Mouse (Mus musculus): ENCODE measurements around the gene Cs. TPM values are rescaled to one million over a fixed set of nuclear protein-coding genes. Genes with fewer than 3 reads are reported as not detected.

Cs gene
- 121 TPM for polyA plus RNA-seq (2015; fragmentation: Illumina TruSeq; extraction: RNeasy Lipid Tissue Mini Kit (QIAGEN cat#74804); ENCODE audit: insufficient read depth, low replicate concordance)

GRCm38 (mm10) chr10:128337306-128338181, at the start of gene Cs:
Gene Cs (plus strand): TSS chr10:128337734.

DNA sequence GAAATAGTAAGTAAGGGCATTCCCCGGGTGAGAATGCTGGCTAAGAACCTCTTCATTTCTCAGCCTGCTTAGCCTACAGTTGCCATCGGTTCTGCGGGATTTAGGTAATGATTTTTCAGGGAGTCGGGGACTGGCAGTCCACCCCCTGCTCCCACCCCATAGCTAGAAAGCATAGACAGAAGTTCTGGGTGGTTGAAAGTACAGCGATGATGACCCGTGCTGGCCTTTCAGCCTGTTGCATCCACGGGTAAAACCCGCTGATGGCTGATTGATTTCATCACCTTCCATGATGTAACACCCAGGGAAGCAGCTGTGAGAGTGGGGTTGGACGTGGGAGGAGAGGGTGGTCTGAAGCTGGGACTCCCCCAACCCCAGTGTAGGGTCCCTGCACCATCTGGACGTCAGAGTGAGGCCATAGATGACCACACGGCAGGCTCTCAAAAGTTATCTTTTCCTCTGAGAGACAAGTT, 38.8 kb upstream of the Cs start, which contains the start of gene Il23a:
Gene Il23a (minus strand): TSS at position 51 of the 470 bp plus-strand sequence.

GRCm38 (mm10) chr10:128303126-128304021, 34.2 kb upstream of the Cs start, which contains the start of gene Pan2:
Gene Pan2 (plus strand): TSS chr10:128303335.

GRCm38 (mm10) chr10:128322141-128323108, 15.1 kb upstream of the Cs start, which contains the start of gene Cnpy2:
Gene Cnpy2 (plus strand): TSS chr10:128322459.

DNA sequence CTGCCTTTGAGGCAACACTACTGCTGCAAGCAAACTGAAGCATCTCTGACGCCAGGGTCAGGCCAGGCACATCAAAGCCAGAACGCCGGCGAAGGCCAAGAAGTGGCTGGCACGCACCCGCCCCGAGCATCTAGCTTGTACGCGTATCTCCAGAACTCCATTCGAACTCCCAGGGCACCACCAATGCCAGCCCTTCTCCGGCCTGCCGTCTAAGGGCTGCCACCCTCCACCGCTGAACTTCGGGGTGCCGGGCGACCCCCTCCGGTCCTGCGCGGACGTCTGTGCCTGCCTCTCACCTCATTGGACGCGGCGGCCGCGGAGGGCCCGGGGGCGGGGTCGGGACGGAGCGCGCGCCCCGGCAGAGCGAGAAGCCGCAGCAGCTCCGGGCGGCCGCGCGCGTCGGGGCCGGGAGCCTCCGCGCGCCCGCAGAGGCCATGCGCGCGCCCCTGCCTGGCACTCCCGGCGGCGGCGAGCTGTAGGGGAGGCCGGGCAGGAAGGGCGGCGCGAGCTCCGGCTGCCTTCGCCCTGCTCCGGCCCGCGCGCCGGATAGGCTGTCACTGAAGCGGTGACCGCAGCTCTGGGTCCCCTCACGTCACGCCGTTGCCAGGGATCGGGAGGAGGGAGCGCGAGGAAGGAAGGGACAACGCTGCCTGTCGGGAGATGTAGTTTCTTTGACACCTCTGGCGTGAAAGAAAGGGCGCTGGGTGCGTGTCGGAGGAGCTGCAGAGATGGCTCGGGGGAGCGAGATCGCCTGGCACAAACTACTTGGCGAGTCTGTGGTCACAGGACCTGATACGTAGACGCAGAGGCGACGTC, 31.1 kb downstream of the Cs start, which contains the start of gene Coq10a:
Gene Coq10a (minus strand): TSS at position 596 of the 816 bp plus-strand sequence.

GRCm38 (mm10) chr10:128376455-128377211, 39.1 kb downstream of the Cs start, which contains the start of gene Ankrd52:
Gene Ankrd52 (plus strand): TSS chr10:128377115.

DNA sequence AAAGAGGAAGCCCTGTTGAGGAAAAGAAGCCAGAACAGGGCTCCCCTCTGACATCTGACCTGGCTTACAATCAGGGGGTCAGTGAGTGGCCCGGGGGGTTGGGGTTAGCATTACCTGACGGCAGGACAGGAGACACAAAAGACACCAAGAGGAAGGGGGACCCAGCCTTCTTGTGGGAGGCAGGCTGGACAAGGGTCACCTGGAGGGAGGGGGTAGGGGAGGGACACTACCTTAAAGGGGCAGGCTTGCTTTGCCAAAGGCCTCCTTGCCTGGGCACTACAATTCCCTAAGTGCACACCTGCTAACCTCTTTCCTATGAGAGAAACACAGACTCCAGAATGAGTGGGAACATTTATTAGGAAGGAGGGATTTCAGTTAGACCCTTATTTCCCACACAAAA, 63.5 kb downstream of the Cs start, which contains the start of gene Slc39a5:
Gene Slc39a5 (minus strand): TSS at position 174 of the 400 bp plus-strand sequence.

DNA sequence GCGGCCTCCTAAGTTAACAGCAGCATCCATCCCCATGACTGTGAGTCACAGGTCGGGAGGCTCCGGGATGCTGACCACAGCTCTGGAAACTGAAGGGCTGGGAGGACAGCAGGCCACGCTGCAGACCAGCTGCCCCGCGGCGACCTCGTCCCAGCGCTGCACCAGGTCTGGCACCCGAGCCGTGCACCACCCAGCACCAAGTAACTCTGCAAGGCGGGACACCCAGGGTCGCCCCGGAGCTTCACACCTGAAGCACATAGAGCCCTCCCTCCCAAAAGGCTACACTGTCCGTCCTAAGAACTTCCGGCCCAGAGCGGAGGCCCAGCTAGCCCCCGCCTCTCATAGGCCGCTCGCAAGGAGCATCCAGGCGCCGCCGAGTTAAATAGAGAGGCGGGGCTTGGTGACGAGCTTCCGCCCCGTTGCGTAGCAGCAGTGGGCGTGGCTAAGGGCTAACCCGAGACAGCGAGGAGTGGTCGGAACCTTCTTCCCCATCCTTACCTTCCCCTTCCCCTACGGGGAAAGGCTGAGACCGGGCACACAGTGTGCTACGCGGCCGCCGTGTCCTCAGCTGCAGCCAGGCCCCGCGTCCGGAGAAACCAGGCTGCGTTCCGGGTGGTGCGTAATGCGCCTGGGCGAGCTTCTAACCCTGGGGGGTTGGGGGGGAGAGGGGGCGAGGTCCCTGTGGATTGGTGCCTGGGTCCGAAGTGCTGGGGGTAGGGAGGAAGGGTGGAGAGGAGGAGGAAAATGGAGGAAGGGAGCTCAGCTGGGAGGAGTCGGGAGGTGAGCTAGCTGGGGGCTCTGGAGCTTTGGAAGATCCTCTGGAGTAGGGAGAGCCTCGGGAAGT, 73.9 kb downstream of the Cs start, which contains the start of the genes Nabp2 and Rnf41:
Gene Nabp2 (minus strand): TSS at position 282 of the 844 bp plus-strand sequence.
Gene Rnf41 (plus strand): TSS at position 447 of the 844 bp plus-strand sequence.

Other genes with a start within 250 kb of the Cs start
- 77.3 TPM for gene Baz2a, start 246.2 kb upstream of the Cs start, polyA plus RNA-seq (2015; fragmentation: Illumina TruSeq; extraction: RNeasy Lipid Tissue Mini Kit (QIAGEN cat#74804); ENCODE audit: insufficient read depth, low replicate concordance)
- 28.3 TPM for gene Rbms2, start 157.4 kb upstream of the Cs start, polyA plus RNA-seq (2015; fragmentation: Illumina TruSeq; extraction: RNeasy Lipid Tissue Mini Kit (QIAGEN cat#74804); ENCODE audit: insufficient read depth, low replicate concordance)
- 1.1 TPM for gene Gls2, start 143.3 kb upstream of the Cs start, polyA plus RNA-seq (2015; fragmentation: Illumina TruSeq; extraction: RNeasy Lipid Tissue Mini Kit (QIAGEN cat#74804); ENCODE audit: insufficient read depth, low replicate concordance)
- gene Spryd4, start 125.9 kb upstream of the Cs start, polyA plus RNA-seq (2015; fragmentation: Illumina TruSeq; extraction: RNeasy Lipid Tissue Mini Kit (QIAGEN cat#74804); ENCODE audit: insufficient read depth, low replicate concordance), result 13.4 TPM
- gene Mip, start 111.9 kb upstream of the Cs start, polyA plus RNA-seq (2015; fragmentation: Illumina TruSeq; extraction: RNeasy Lipid Tissue Mini Kit (QIAGEN cat#74804); ENCODE audit: insufficient read depth, low replicate concordance), result not detected
- gene Timeless, start 105.7 kb upstream of the Cs start, polyA plus RNA-seq (2015; fragmentation: Illumina TruSeq; extraction: RNeasy Lipid Tissue Mini Kit (QIAGEN cat#74804); ENCODE audit: insufficient read depth, low replicate concordance), result 14.1 TPM
- 0.28 TPM for gene Apon, start 83.6 kb upstream of the Cs start, polyA plus RNA-seq (2015; fragmentation: Illumina TruSeq; extraction: RNeasy Lipid Tissue Mini Kit (QIAGEN cat#74804); ENCODE audit: insufficient read depth, low replicate concordance)
- gene Apof, start 69.1 kb upstream of the Cs start, polyA plus RNA-seq (2015; fragmentation: Illumina TruSeq; extraction: RNeasy Lipid Tissue Mini Kit (QIAGEN cat#74804); ENCODE audit: insufficient read depth, low replicate concordance), result 1.3 TPM
- 74.1 TPM for gene Stat2, start 67.2 kb upstream of the Cs start, polyA plus RNA-seq (2015; fragmentation: Illumina TruSeq; extraction: RNeasy Lipid Tissue Mini Kit (QIAGEN cat#74804); ENCODE audit: insufficient read depth, low replicate concordance)
- gene Il23a, start 39.0 kb upstream of the Cs start, polyA plus RNA-seq (2015; fragmentation: Illumina TruSeq; extraction: RNeasy Lipid Tissue Mini Kit (QIAGEN cat#74804); ENCODE audit: insufficient read depth, low replicate concordance), result not detected
- gene Pan2, start 34.4 kb upstream of the Cs start, polyA plus RNA-seq (2015; fragmentation: Illumina TruSeq; extraction: RNeasy Lipid Tissue Mini Kit (QIAGEN cat#74804); ENCODE audit: insufficient read depth, low replicate concordance), result 44.8 TPM
- 58.8 TPM for gene Cnpy2, start 15.3 kb upstream of the Cs start, polyA plus RNA-seq (2015; fragmentation: Illumina TruSeq; extraction: RNeasy Lipid Tissue Mini Kit (QIAGEN cat#74804); ENCODE audit: insufficient read depth, low replicate concordance)
- 42.0 TPM for gene Coq10a, start 31.3 kb downstream of the Cs start, polyA plus RNA-seq (2015; fragmentation: Illumina TruSeq; extraction: RNeasy Lipid Tissue Mini Kit (QIAGEN cat#74804); ENCODE audit: insufficient read depth, low replicate concordance)
- gene Ankrd52, start 39.4 kb downstream of the Cs start, polyA plus RNA-seq (2015; fragmentation: Illumina TruSeq; extraction: RNeasy Lipid Tissue Mini Kit (QIAGEN cat#74804); ENCODE audit: insufficient read depth, low replicate concordance), result 35.0 TPM
- not detected for gene Slc39a5, start 63.5 kb downstream of the Cs start, polyA plus RNA-seq (2015; fragmentation: Illumina TruSeq; extraction: RNeasy Lipid Tissue Mini Kit (QIAGEN cat#74804); ENCODE audit: insufficient read depth, low replicate concordance)
- 48.3 TPM for gene Nabp2, start 73.8 kb downstream of the Cs start, polyA plus RNA-seq (2015; fragmentation: Illumina TruSeq; extraction: RNeasy Lipid Tissue Mini Kit (QIAGEN cat#74804); ENCODE audit: insufficient read depth, low replicate concordance)
- 25.2 TPM for gene Rnf41, start 73.9 kb downstream of the Cs start, polyA plus RNA-seq (2015; fragmentation: Illumina TruSeq; extraction: RNeasy Lipid Tissue Mini Kit (QIAGEN cat#74804); ENCODE audit: insufficient read depth, low replicate concordance)
- 93.2 TPM for gene Smarcc2, start 121.5 kb downstream of the Cs start, polyA plus RNA-seq (2015; fragmentation: Illumina TruSeq; extraction: RNeasy Lipid Tissue Mini Kit (QIAGEN cat#74804); ENCODE audit: insufficient read depth, low replicate concordance)
- 874 TPM for gene Myl6, start 156.4 kb downstream of the Cs start, polyA plus RNA-seq (2015; fragmentation: Illumina TruSeq; extraction: RNeasy Lipid Tissue Mini Kit (QIAGEN cat#74804); ENCODE audit: insufficient read depth, low replicate concordance)
- gene Myl6b, start 161.0 kb downstream of the Cs start, polyA plus RNA-seq (2015; fragmentation: Illumina TruSeq; extraction: RNeasy Lipid Tissue Mini Kit (QIAGEN cat#74804); ENCODE audit: insufficient read depth, low replicate concordance), result 0.25 TPM
- gene Esyt1, start 188.1 kb downstream of the Cs start, polyA plus RNA-seq (2015; fragmentation: Illumina TruSeq; extraction: RNeasy Lipid Tissue Mini Kit (QIAGEN cat#74804); ENCODE audit: insufficient read depth, low replicate concordance), result 82.6 TPM
- gene Zc3h10, start 210.0 kb downstream of the Cs start, polyA plus RNA-seq (2015; fragmentation: Illumina TruSeq; extraction: RNeasy Lipid Tissue Mini Kit (QIAGEN cat#74804); ENCODE audit: insufficient read depth, low replicate concordance), result 10.0 TPM
- 904 TPM for gene Rpl41, start 211.6 kb downstream of the Cs start, polyA plus RNA-seq (2015; fragmentation: Illumina TruSeq; extraction: RNeasy Lipid Tissue Mini Kit (QIAGEN cat#74804); ENCODE audit: insufficient read depth, low replicate concordance)
- gene Pa2g4, start 228.3 kb downstream of the Cs start, polyA plus RNA-seq (2015; fragmentation: Illumina TruSeq; extraction: RNeasy Lipid Tissue Mini Kit (QIAGEN cat#74804); ENCODE audit: insufficient read depth, low replicate concordance), result 149 TPM